Comparison of ENCODE assay signal across 26 mouse cellular contexts in genomic region chr12:89561989-89562565, GRCm38 (mm10).
DNase-seq lines count a peak whose midpoint lies in the region; ATAC-seq lines count a peak whose summit lies in the region.
"Had no signal": no experiment of that assay in that cellular context is flagged by ENCODE, and none has a peak within 500 bp of the region (broad histone marks: within the 10 kb centered on the region; RNA-seq: fewer than 3 reads in every experiment).

No protein-coding gene starts in this region.

- 25% methylated on average over 4 of the region's 4 CpGs for WGBS in limb, embryonic 11.5 days
- 78% methylated on average over 4 of the region's 4 CpGs for WGBS in kidney, embryonic 16.5 days

- H3K9ac ChIP-seq in limb, embryonic 11.5 days (ENCODE audit: low read length), result no peak overlapping the region
- H3K9ac ChIP-seq in kidney, embryonic 16.5 days (replicated peaks; ENCODE audit: low read length), result no peak overlapping the region
- H3K9ac ChIP-seq: embryonic facial prominence, embryonic 12.5 days; forebrain, embryonic 13.5 days; forebrain, embryonic 15.5 days; forebrain, postnatal 0 days had no signal

- no peak overlapping the region for H3K4me3 ChIP-seq in limb, embryonic 11.5 days (ENCODE audit: low read depth, low read length)
- no peak overlapping the region for H3K4me3 ChIP-seq in kidney, embryonic 16.5 days (ENCODE audit: low read length)
- H3K4me3 ChIP-seq: embryonic facial prominence, embryonic 10.5 days; embryonic facial prominence, embryonic 12.5 days; forebrain, embryonic 13.5 days; forebrain, embryonic 15.5 days had no signal

- no peaks in the 10 kb centered on the region for H3K4me1 ChIP-seq in limb, embryonic 11.5 days (ENCODE audit: control insufficient read depth, insufficient read depth, low read length)
- no peaks in the 10 kb centered on the region for H3K4me1 ChIP-seq in kidney, embryonic 16.5 days (ENCODE audit: insufficient read depth, low read length)
- H3K4me1 ChIP-seq: embryonic facial prominence, embryonic 12.5 days; forebrain, embryonic 13.5 days; forebrain, embryonic 15.5 days had no signal

- H3K27me3 ChIP-seq in limb, embryonic 11.5 days (ENCODE audit: control insufficient read depth, insufficient read depth, low read length), result 0 out of 2 replicates have a peak, but pooled peaks cover 2% of the 10 kb centered on the region
- no peaks in the 10 kb centered on the region for H3K27me3 ChIP-seq in kidney, embryonic 16.5 days (ENCODE audit: insufficient read depth, low read length)
- H3K27me3 ChIP-seq: CH12.LX; embryonic facial prominence, embryonic 12.5 days; forebrain, embryonic 13.5 days; forebrain, embryonic 15.5 days; Patski had no signal

- DNase-seq in embryo, embryonic 10.5 days (ENCODE audit: low spot score), result peak; percentile 9
- no peak for DNase-seq in embryo, embryonic 10 days (ENCODE audit: low spot score)
- DNase-seq in fat pad, adult 2 months (ENCODE audit: extremely low read depth, low read depth, low spot score), result peak; percentile 10
- DNase-seq in hindlimb bud, embryonic 11.5 days (ENCODE audit: extremely low spot score, low read depth, low spot score), result peak; percentile 68
- peak; percentile 58 for DNase-seq in limb, embryonic 11.5 days (ENCODE audit: low spot score)
- DNase-seq: adrenal gland, adult 8-10 months; adrenal gland, postnatal 14 days; adrenal gland, postnatal 36 days; B cell, adult 2 months; cerebellum, adult 11-12 months; cerebellum, adult 2 months; cerebellum, adult 9-10 months; cerebellum, postnatal 10 days; cerebellum, postnatal 25 days; forebrain, postnatal 0 days had no signal

- H3K4me2 ChIP-seq in limb, embryonic 11.5 days (ENCODE audit: low read depth, severe bottlenecking), result no peak overlapping the region
- no peak overlapping the region for H3K4me2 ChIP-seq in kidney, embryonic 16.5 days (replicated peaks; ENCODE audit: low read depth, low read length)
- H3K4me2 ChIP-seq: embryonic facial prominence, embryonic 12.5 days; forebrain, embryonic 13.5 days; forebrain, embryonic 15.5 days had no signal

- no peaks in the 10 kb centered on the region for H3K36me3 ChIP-seq in limb, embryonic 11.5 days (ENCODE audit: control insufficient read depth, insufficient read depth, low read length)
- H3K36me3 ChIP-seq in kidney, embryonic 16.5 days (ENCODE audit: insufficient read depth, low read length), result no peaks in the 10 kb centered on the region
- H3K36me3 ChIP-seq: embryonic facial prominence, embryonic 10.5 days; embryonic facial prominence, embryonic 12.5 days; forebrain, embryonic 15.5 days; G1E had no signal

- H3K9me3 ChIP-seq in limb, embryonic 11.5 days (ENCODE audit: control insufficient read depth, low read length), result no peaks in the 10 kb centered on the region
- H3K9me3 ChIP-seq in kidney, embryonic 16.5 days (ENCODE audit: low read length), result no peaks in the 10 kb centered on the region
- H3K9me3 ChIP-seq: embryonic facial prominence, embryonic 10.5 days; embryonic facial prominence, embryonic 12.5 days; forebrain, embryonic 13.5 days; forebrain, embryonic 15.5 days had no signal

- peak; percentile 71 for ATAC-seq in limb, embryonic 11.5 days (ENCODE audit: insufficient number of reproducible peaks, low FRiP score, low TSS enrichment, low read depth)
- no peak for ATAC-seq in inflammation-experienced regulatory T-cells, adult 6 months
- no peak for ATAC-seq in kidney, embryonic 16.5 days (ENCODE audit: low FRiP score, low TSS enrichment)
- ATAC-seq: activated CD4-positive, CD25-positive, alpha-beta regulatory T cell, adult 4 months; CD4-positive, CD25-positive, alpha-beta regulatory T cell, adult 4 months; forebrain, embryonic 13.5 days; forebrain, embryonic 15.5 days; forebrain, postnatal 0 days; Patski had no signal

- no peak overlapping the region for H3K27ac ChIP-seq in limb, embryonic 11.5 days (replicated peaks; ENCODE audit: low read depth, low read length)
- no peak overlapping the region for H3K27ac ChIP-seq in kidney, embryonic 16.5 days (ENCODE audit: low read length)
- H3K27ac ChIP-seq: embryonic facial prominence, embryonic 10.5 days; embryonic facial prominence, embryonic 12.5 days; forebrain, embryonic 13.5 days; forebrain, embryonic 15.5 days had no signal
